Mouse (Mus musculus) right cerebral cortex, postnatal 4 days (tissue): ENCODE results near the gene D17H6S53E.

Source experiments
- DNase-seq: peaks from one replicate; pipeline ENCODE4 v3.0.0-alpha.2; 2022

The D17H6S53E gene

GRCm38 (mm10) chr17:35126206-35126611, at the start of gene D17H6S53E:
Gene D17H6S53E, plus strand, starts transcription at chr17:35126373.
- peak; percentile 68 for DNase-seq

GRCm38 (mm10) chr17:35076507-35077176, 49.5 kb upstream of the D17H6S53E start, which contains the start of gene Ly6g6e:
Gene Ly6g6e, plus strand, starts transcription at chr17:35076902.
- DNase-seq, result no peak

GRCm38 (mm10) chr17:35077285-35077684, 48.9 kb upstream of the D17H6S53E start:
- no peak for DNase-seq

GRCm38 (mm10) chr17:35077786-35078233, 48.4 kb upstream of the D17H6S53E start, which contains the start of gene Ly6g6d:
Gene Ly6g6d, minus strand, starts transcription at chr17:35078065.
- DNase-seq, result no peak

- DNase-seq, result no peak
Measured at GRCm38 (mm10) chr17:35079778-35080177, 46.4 kb upstream of the D17H6S53E start.

GRCm38 (mm10) chr17:35080248-35080647, 45.9 kb upstream of the D17H6S53E start:
- no peak for DNase-seq

GRCm38 (mm10) chr17:35080710-35081109, 45.5 kb upstream of the D17H6S53E start:
- DNase-seq, result no peak

- no peak for DNase-seq
Measured at GRCm38 (mm10) chr17:35082841-35083576, 43.2 kb upstream of the D17H6S53E start.

GRCm38 (mm10) chr17:35083929-35084497, 42.2 kb upstream of the D17H6S53E start:
- no peak for DNase-seq

GRCm38 (mm10) chr17:35085208-35085865, 40.8 kb upstream of the D17H6S53E start, which contains the start of gene Ly6g6f:
Gene Ly6g6f, minus strand, starts transcription at chr17:35085610.
- DNase-seq, result no peak

GRCm38 (mm10) chr17:35088151-35088550, 38.0 kb upstream of the D17H6S53E start:
- no peak for DNase-seq

GRCm38 (mm10) chr17:35088825-35089644, 37.1 kb upstream of the D17H6S53E start, which contains the start of gene Abhd16a:
Gene Abhd16a, plus strand, starts transcription at chr17:35089263.
- peak; percentile 91 for DNase-seq

GRCm38 (mm10) chr17:35090166-35090932, 35.8 kb upstream of the D17H6S53E start:
- DNase-seq, result no peak

- no peak for DNase-seq
Measured at GRCm38 (mm10) chr17:35092403-35093198, 33.6 kb upstream of the D17H6S53E start.

GRCm38 (mm10) chr17:35094475-35095365, 31.5 kb upstream of the D17H6S53E start:
- DNase-seq, result no peak

GRCm38 (mm10) chr17:35096597-35096996, 29.6 kb upstream of the D17H6S53E start:
- no peak for DNase-seq

GRCm38 (mm10) chr17:35097164-35097655, 29.0 kb upstream of the D17H6S53E start:
- no peak for DNase-seq

- no peak for DNase-seq
Measured at GRCm38 (mm10) chr17:35100196-35100765, 25.9 kb upstream of the D17H6S53E start.

GRCm38 (mm10) chr17:35101161-35101560, 25.0 kb upstream of the D17H6S53E start:
- DNase-seq, result no peak
